Mouse (Mus musculus): ENCODE measurements around the gene Fry.

Fry gene

GRCm38 (mm10) chr5:150223546-150224239 lies 105.2 kb downstream of the Fry start:
- DNase-seq (ENCODE audit: low spot score) = no peak

- no peak for DNase-seq (ENCODE audit: low spot score)
Measured at GRCm38 (mm10) chr5:150229086-150229485, 110.6 kb downstream of the Fry start.

GRCm38 (mm10) chr5:150229776-150230175 lies 111.3 kb downstream of the Fry start:
- no peak for DNase-seq (ENCODE audit: low spot score)

GRCm38 (mm10) chr5:150232159-150233150 lies 114.0 kb downstream of the Fry start:
- DNase-seq (ENCODE audit: low spot score) = no peak

GRCm38 (mm10) chr5:150233154-150233886 lies 114.9 kb downstream of the Fry start:
- peak; percentile 27 for DNase-seq (ENCODE audit: low spot score)

- DNase-seq (ENCODE audit: low spot score) = no peak
Measured at GRCm38 (mm10) chr5:150235931-150236330, 117.5 kb downstream of the Fry start.

GRCm38 (mm10) chr5:150236597-150236996 lies 118.2 kb downstream of the Fry start:
- no peak for DNase-seq (ENCODE audit: low spot score)

GRCm38 (mm10) chr5:150241638-150242037 lies 123.2 kb downstream of the Fry start:
- no peak for DNase-seq (ENCODE audit: low spot score)

GRCm38 (mm10) chr5:150246737-150247136 lies 128.3 kb downstream of the Fry start:
- DNase-seq (ENCODE audit: low spot score) = no peak

- no peak for DNase-seq (ENCODE audit: low spot score)
Measured at GRCm38 (mm10) chr5:150257764-150258163, 139.3 kb downstream of the Fry start.

- DNase-seq (ENCODE audit: low spot score) = no peak
Measured at GRCm38 (mm10) chr5:150259191-150260053, 141.0 kb downstream of the Fry start.

- DNase-seq (ENCODE audit: low spot score) = no peak
Measured at GRCm38 (mm10) chr5:150260054-150260386, 141.6 kb downstream of the Fry start.

- no peak for DNase-seq (ENCODE audit: low spot score)
Measured at GRCm38 (mm10) chr5:150261361-150261760, 142.9 kb downstream of the Fry start.

- no peak for DNase-seq (ENCODE audit: low spot score)
Measured at GRCm38 (mm10) chr5:150262046-150262716, 143.7 kb downstream of the Fry start.

- no peak for DNase-seq (ENCODE audit: low spot score)
Measured at GRCm38 (mm10) chr5:150262717-150263103, 144.3 kb downstream of the Fry start.

- DNase-seq (ENCODE audit: low spot score) = no peak
Measured at GRCm38 (mm10) chr5:150263162-150263561, 144.7 kb downstream of the Fry start.

GRCm38 (mm10) chr5:150263656-150264055 lies 145.2 kb downstream of the Fry start:
- DNase-seq (ENCODE audit: low spot score) = no peak

- no peak for DNase-seq (ENCODE audit: low spot score)
Measured at GRCm38 (mm10) chr5:150265005-150265404, 146.6 kb downstream of the Fry start.

- DNase-seq (ENCODE audit: low spot score) = no peak
Measured at GRCm38 (mm10) chr5:150265953-150266352, 147.5 kb downstream of the Fry start.

GRCm38 (mm10) chr5:150268261-150268660 lies 149.8 kb downstream of the Fry start:
- DNase-seq (ENCODE audit: low spot score) = no peak

- no peak for DNase-seq (ENCODE audit: low spot score)
Measured at GRCm38 (mm10) chr5:150270468-150270867, 152.0 kb downstream of the Fry start.
